Mouse (Mus musculus): ENCODE measurements around the gene Gls.

GRCm38 (mm10) chr1:52154890-52155289 lies 78.1 kb downstream of the Gls start:
- no peak for TF ChIP-seq CHD2 (IDR thresholded peaks at IDR 0.05; ENCODE audit: low read depth, low read length)
- no peak for TF ChIP-seq ZC3H11A (IDR thresholded peaks at IDR 0.05; ENCODE audit: borderline replicate concordance, low read depth, low read length)
